Mouse (Mus musculus): ENCODE measurements around the gene Map3k3. TPM values are rescaled to one million over a fixed set of nuclear protein-coding genes. Genes with fewer than 3 reads are reported as not detected.
A peak's percentile ranks its signal among the peaks of the same experiment; 100 is the strongest.

The Map3k3 gene
- total and polyA plus RNA-seq, 3 experiments = 28.8 to 34.1 (median 32.3) TPM

- DNase-seq (ENCODE audit: extremely low read depth) = no peak
- Histone ChIP-seq H3K4me3 (replicated peaks in 1 of 3; ENCODE audit: low read depth in 2 of 3, low read length in 2 of 3, poor library complexity in 1 of 3) (no peak overlapping the region), H3K27ac (ENCODE audit: insufficient read depth, low read depth) (no peak overlapping the region), H3K4me2 (ENCODE audit: insufficient read depth, low read depth, poor library complexity, severe bottlenecking) (peak overlapping the region; percentile 33; the same call in 1 of the 2 replicates), H3K4me1 (ENCODE audit: control insufficient read depth in 1 of 2, insufficient read depth in 2 of 2) (peaks cover 10 to 62% of the 10 kb centered on the region in 2 experiments), H3K9me3 (replicated peaks; ENCODE audit: low read length) (no peaks in the 10 kb centered on the region), H3K36me3 (replicated peaks in 1 of 2; ENCODE audit: control insufficient read depth in 1 of 2, insufficient read depth in 1 of 2, low read length in 1 of 2) (peaks cover 51 to 73% of the 10 kb centered on the region in 2 experiments), H3K79me2 (replicated peaks; ENCODE audit: control insufficient read depth, extremely low read depth, insufficient read depth, poor library complexity, severe bottlenecking) (peaks cover 8% of the 10 kb centered on the region), H3K9ac (ENCODE audit: insufficient read depth, low read depth) (no peak overlapping the region), H3K27me3 (replicated peaks) (no peaks in the 10 kb centered on the region)
- in situ Hi-C loops (cut with MboI; ENCODE audit: low pct_ligation_motif_present, low pct_unique_long_range_greater_than_20kb, low sequenced_read_pairs) = no loop called here
- no peak for TF ChIP-seq CHD2 (IDR thresholded peaks at IDR 0.05; ENCODE audit: low read length)
- TF ChIP-seq ZKSCAN1 (IDR thresholded peaks at IDR 0.05; ENCODE audit: borderline replicate concordance, low read depth, low read length) = no peak
- TF ChIP-seq RCOR1 (conservative IDR thresholded peaks at IDR 0.05; ENCODE audit: low read depth, low read length) = no peak
- no peak for TF ChIP-seq MAFK (IDR thresholded peaks at IDR 0.05; ENCODE audit: insufficient replicate concordance, low read length)
- no peak for TF ChIP-seq BHLHE40 (IDR thresholded peaks at IDR 0.05; ENCODE audit: low read depth, low read length)
- no peak for TF ChIP-seq ZC3H11A (IDR thresholded peaks at IDR 0.05; ENCODE audit: low read depth, low read length)
- TF ChIP-seq CTCF (conservative IDR thresholded peaks at IDR 0.05 in 1 of 2, IDR thresholded peaks at IDR 0.05 in 1 of 2; ENCODE audit: low read depth in 2 of 2, low read length in 2 of 2) = no peak
- TF ChIP-seq HCFC1 (IDR thresholded peaks at IDR 0.05; ENCODE audit: low read depth, low read length) = no peak
- no peak for TF ChIP-seq ZNF384 (IDR thresholded peaks at IDR 0.05; ENCODE audit: low read depth, low read length)
- no peak for TF ChIP-seq RAD21 (IDR thresholded peaks at IDR 0.05; ENCODE audit: low read depth, low read length)
- no peak for TF ChIP-seq UBTF (IDR thresholded peaks at IDR 0.05; ENCODE audit: low read depth, low read length)
- TF ChIP-seq TBP (conservative IDR thresholded peaks at IDR 0.05; ENCODE audit: low read depth, low read length) = no peak
- no peak for TF ChIP-seq KAT2A (IDR thresholded peaks at IDR 0.05; ENCODE audit: insufficient replicate concordance, low read length)
- no peak for TF ChIP-seq TCF12 (IDR thresholded peaks at IDR 0.05; ENCODE audit: low read depth, low read length)
- TF ChIP-seq EP300 (IDR thresholded peaks at IDR 0.05; ENCODE audit: low read length) = no peak
- no peak for TF ChIP-seq MAX (IDR thresholded peaks at IDR 0.05; ENCODE audit: low read length)
- dilution Hi-C loops (cut with MboI; ENCODE audit: extremely low pct_ligation_motif_present, extremely low pct_unique_long_range_greater_than_20kb, low sequenced_read_pairs) = no loop called here
Measured at GRCm38 (mm10) chr11:106200756-106201155, 116.3 kb downstream of the Map3k3 start.

DNA sequence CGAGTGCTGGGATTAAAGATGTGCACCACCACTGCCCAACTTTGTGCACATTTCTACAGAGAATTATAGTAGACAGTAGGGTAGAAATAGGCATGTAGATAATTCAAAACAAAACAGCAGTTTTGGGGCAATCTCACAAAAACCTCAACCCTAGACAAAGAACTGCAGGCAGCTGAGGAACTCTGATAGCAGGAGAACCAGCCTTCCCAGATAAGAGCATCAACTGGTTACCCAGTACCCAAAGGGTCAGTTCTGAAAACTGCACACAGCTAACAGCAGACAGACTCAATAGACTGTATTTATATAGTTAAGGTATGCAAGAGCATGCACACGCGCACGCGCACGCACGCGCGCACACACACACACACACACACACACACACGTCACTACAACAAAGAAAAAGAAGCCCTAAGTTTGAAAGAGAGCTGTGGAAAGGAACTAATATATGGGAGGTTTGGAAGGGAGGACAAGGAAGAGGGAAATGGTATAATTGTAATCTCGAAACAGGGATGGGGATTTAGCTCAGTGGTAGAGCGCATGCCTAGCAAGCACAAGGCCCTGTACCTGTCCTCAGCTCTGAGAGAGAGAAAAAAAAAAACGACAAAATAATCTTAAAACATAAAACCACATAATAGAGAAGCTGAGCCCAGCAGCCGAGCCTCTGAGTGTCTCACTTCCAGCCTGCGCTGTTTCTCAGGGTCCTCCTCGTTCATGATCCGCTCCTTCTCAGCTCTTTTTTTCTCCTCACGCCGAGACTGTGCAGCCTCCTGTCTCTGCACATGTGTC is 117.1 kb downstream of the Map3k3 start:
- H3K36me3 ChIP-seq (replicated peaks in 1 of 2; ENCODE audit: control insufficient read depth in 1 of 2, insufficient read depth in 1 of 2, low read length in 1 of 2) = peaks cover 53 to 75% of the 10 kb centered on the region in 2 experiments
- no peaks in the 10 kb centered on the region for H3K27me3 ChIP-seq (replicated peaks)
- H3K27ac ChIP-seq (ENCODE audit: insufficient read depth, low read depth) = peak overlapping the region; percentile 74
- no peak for DNase-seq (ENCODE audit: extremely low read depth)
- H3K4me1 ChIP-seq (ENCODE audit: control insufficient read depth in 1 of 2, insufficient read depth in 2 of 2) = peaks cover 10 to 60% of the 10 kb centered on the region in 2 experiments
- no peaks in the 10 kb centered on the region for H3K9me3 ChIP-seq (replicated peaks; ENCODE audit: low read length)
- H3K9ac ChIP-seq (ENCODE audit: insufficient read depth, low read depth) = peak overlapping the region; percentile 45
- dilution Hi-C loops (cut with MboI; ENCODE audit: extremely low pct_ligation_motif_present, extremely low pct_unique_long_range_greater_than_20kb, low sequenced_read_pairs) = no loop called here
- TF ChIP-seq ZKSCAN1 (IDR thresholded peaks at IDR 0.05; ENCODE audit: borderline replicate concordance, low read depth, low read length) = no peak
- TF ChIP-seq CHD2 (IDR thresholded peaks at IDR 0.05; ENCODE audit: low read length) = no peak
- no peak for TF ChIP-seq ZMIZ1 (IDR thresholded peaks at IDR 0.05; ENCODE audit: low read depth, low read length)
- TF ChIP-seq RAD21 (IDR thresholded peaks at IDR 0.05; ENCODE audit: low read depth, low read length) = no peak
- no peak for TF ChIP-seq EP300 (IDR thresholded peaks at IDR 0.05; ENCODE audit: low read length)
- no peak for TF ChIP-seq USF2 (conservative IDR thresholded peaks at IDR 0.05; ENCODE audit: low read depth, low read length)
- TF ChIP-seq TCF12 (IDR thresholded peaks at IDR 0.05; ENCODE audit: low read depth, low read length) = no peak
- TF ChIP-seq IRF4 (IDR thresholded peaks at IDR 0.05; ENCODE audit: low read depth, low read length) = 0 out of 2 replicates have a peak, but pooled peaks have one; percentile 1
- TF ChIP-seq MXI1 (IDR thresholded peaks at IDR 0.05; ENCODE audit: low read depth, low read length) = no peak
- no peak for TF ChIP-seq TBP (conservative IDR thresholded peaks at IDR 0.05; ENCODE audit: low read depth, low read length)
- no peak for TF ChIP-seq KAT2A (IDR thresholded peaks at IDR 0.05; ENCODE audit: insufficient replicate concordance, low read length)
- TF ChIP-seq BHLHE40 (IDR thresholded peaks at IDR 0.05; ENCODE audit: low read depth, low read length) = no peak
- TF ChIP-seq RCOR1 (conservative IDR thresholded peaks at IDR 0.05; ENCODE audit: low read depth, low read length) = no peak
- TF ChIP-seq ETS1 (conservative IDR thresholded peaks at IDR 0.05; ENCODE audit: low read depth, low read length) = no peak
- no peak for TF ChIP-seq JUN (IDR thresholded peaks at IDR 0.05; ENCODE audit: insufficient read depth, low read depth, low read length)
- TF ChIP-seq HCFC1 (IDR thresholded peaks at IDR 0.05; ENCODE audit: low read depth, low read length) = no peak
- peak; percentile 49; the same call in 1 of the 2 replicates for TF ChIP-seq MYC (IDR thresholded peaks at IDR 0.05; ENCODE audit: low read depth, low read length)
- TF ChIP-seq ELF1 (IDR thresholded peaks at IDR 0.05; ENCODE audit: low read depth, low read length) = no peak
- TF ChIP-seq MAZ (IDR thresholded peaks at IDR 0.05; ENCODE audit: low read depth, low read length) = no peak
- TF ChIP-seq ZNF384 (IDR thresholded peaks at IDR 0.05; ENCODE audit: low read depth, low read length) = peak; percentile 5; the same call in 1 of the 2 replicates
- no peak for TF ChIP-seq SMC3 (IDR thresholded peaks at IDR 0.05; ENCODE audit: low read depth, low read length)
- TF ChIP-seq NRF1 (IDR thresholded peaks at IDR 0.05; ENCODE audit: low read depth, low read length) = peak; percentile 44; the same call in 1 of the 2 replicates
- peak overlapping the region in 2 of 3 experiments; percentile 14 to 28 for H3K4me3 ChIP-seq (replicated peaks in 1 of 3; ENCODE audit: low read depth in 2 of 3, low read length in 2 of 3, poor library complexity in 1 of 3)
- peaks cover 8% of the 10 kb centered on the region for H3K79me2 ChIP-seq (replicated peaks; ENCODE audit: control insufficient read depth, extremely low read depth, insufficient read depth, poor library complexity, severe bottlenecking)
- peak overlapping the region; percentile 82 for H3K4me2 ChIP-seq (ENCODE audit: insufficient read depth, low read depth, poor library complexity, severe bottlenecking)
- in situ Hi-C loops (cut with MboI; ENCODE audit: low pct_ligation_motif_present, low pct_unique_long_range_greater_than_20kb, low sequenced_read_pairs) = no loop called here
